Comparison of ENCODE assay signal across 9 mouse cellular contexts in the genomic region with DNA sequence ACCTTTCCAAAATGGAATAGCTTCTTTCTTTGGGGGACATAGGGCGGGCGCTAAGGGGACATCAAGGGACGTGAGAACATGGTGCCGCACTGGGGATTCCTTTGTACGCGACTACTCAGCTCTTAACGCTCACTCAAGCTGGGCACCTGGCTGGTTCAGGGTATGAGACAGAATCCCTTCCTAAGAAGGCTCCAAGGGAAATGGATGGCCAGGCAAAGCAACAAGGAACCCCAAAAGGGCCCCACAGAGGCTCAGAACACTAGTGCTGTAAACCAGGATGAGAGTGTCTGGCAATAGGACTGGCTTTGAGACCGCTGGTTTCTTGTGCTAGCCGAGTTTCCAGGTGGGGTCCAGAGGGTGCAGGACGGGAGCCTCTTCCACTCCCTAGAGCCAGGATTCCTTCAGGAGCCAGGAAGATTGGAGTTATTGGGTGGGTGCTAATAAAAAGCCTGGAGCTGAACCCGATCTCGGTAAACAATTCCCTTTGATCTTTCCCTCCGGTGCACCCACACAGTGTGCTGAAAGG. TPM values are rescaled to one million over a fixed set of nuclear protein-coding genes. Genes with fewer than 3 reads are reported as not detected.
DNase-seq lines count a peak whose midpoint lies in the region; ATAC-seq and TF ChIP-seq lines count a peak whose summit lies in the region.
"Had no signal": no experiment of that assay in that cellular context is flagged by ENCODE, and none has a peak within 500 bp of the region (broad histone marks: within the 10 kb centered on the region; RNA-seq: fewer than 3 reads in every experiment).

No protein-coding gene starts in this region.

- peaks cover 13% of the 10 kb centered on the region for H3K4me1 ChIP-seq in heart, embryonic 13.5 days
- H3K4me1 ChIP-seq in MEL (ENCODE audit: control insufficient read depth in 1 of 2, insufficient read depth in 2 of 2, low read length in 2 of 2), result peaks cover 10 to 26% of the 10 kb centered on the region in 2 experiments
- peaks cover 18% of the 10 kb centered on the region for H3K4me1 ChIP-seq in hindbrain, embryonic 10.5 days (replicated peaks)
- peaks cover 22% of the 10 kb centered on the region for H3K4me1 ChIP-seq in midbrain, embryonic 10.5 days

- WGBS in heart, embryonic 13.5 days, result 21% methylated on average over 13 of the region's 13 CpGs
- WGBS in hindbrain, embryonic 10.5 days, result 21% methylated on average over 13 of the region's 13 CpGs
- 24% methylated on average over 13 of the region's 13 CpGs for WGBS in midbrain, embryonic 10.5 days

- DNase-seq in heart, adult 11 months, result no peak
- DNase-seq in MEL (ENCODE audit: low read depth, low spot score), result no peak
- no peak for DNase-seq in hindbrain, embryonic 10.5 days (ENCODE audit: low spot score)
- DNase-seq in midbrain, embryonic 10.5 days (ENCODE audit: low spot score), result peak; percentile 43
- no peak for DNase-seq in frontal cortex, adult 2 months (ENCODE audit: extremely low spot score in 1 of 2, low spot score in 1 of 2)
- no peak for DNase-seq in layer of hippocampus, adult 18-20 months (ENCODE audit: low spot score in 2 of 2)
- no peak for DNase-seq in adrenal gland, postnatal 10 days

- no peak overlapping the region for H3K27ac ChIP-seq in heart, embryonic 13.5 days (replicated peaks)
- H3K27ac ChIP-seq in MEL (ENCODE audit: control insufficient read depth, low read depth, low read length), result peak overlapping the region; percentile 4; the same call in 1 of the 2 replicates
- H3K27ac ChIP-seq in hindbrain, embryonic 10.5 days, result peak overlapping the region; percentile 86
- H3K27ac ChIP-seq in midbrain, embryonic 10.5 days (replicated peaks), result peak overlapping the region; percentile 83

- TF ChIP-seq CTCF in MEL (IDR thresholded peaks at IDR 0.05 in 2 of 3, conservative IDR thresholded peaks at IDR 0.05 in 1 of 3; ENCODE audit: control insufficient read depth in 1 of 3, insufficient read depth in 1 of 3, low read depth in 2 of 3, low read length in 3 of 3, poor library complexity in 1 of 3, severe bottlenecking in 1 of 3), result no peak

- H3K27me3 ChIP-seq in heart, embryonic 13.5 days (replicated peaks), result peaks cover 31% of the 10 kb centered on the region
- H3K27me3 ChIP-seq in MEL (ENCODE audit: control insufficient read depth in 1 of 2, insufficient read depth in 2 of 2, low read length in 2 of 2), result no peaks in the 10 kb centered on the region
- peaks cover 35% of the 10 kb centered on the region for H3K27me3 ChIP-seq in hindbrain, embryonic 10.5 days (ENCODE audit: insufficient read depth, poor library complexity, severe bottlenecking)
- H3K27me3 ChIP-seq in midbrain, embryonic 10.5 days (ENCODE audit: low read depth, poor library complexity, severe bottlenecking), result peaks cover 32% of the 10 kb centered on the region

- H3K4me2 ChIP-seq in heart, embryonic 13.5 days, result peak overlapping the region; percentile 92

- no peaks in the 10 kb centered on the region for H3K36me3 ChIP-seq in heart, embryonic 13.5 days
- H3K36me3 ChIP-seq in MEL (ENCODE audit: control insufficient read depth in 1 of 2, insufficient read depth in 2 of 2, low read length in 2 of 2), result peaks cover 0 to 19% of the 10 kb centered on the region in 2 experiments; a peak in 2 of 4 replicates
- no peaks in the 10 kb centered on the region for H3K36me3 ChIP-seq in hindbrain, embryonic 10.5 days
- H3K36me3 ChIP-seq in midbrain, embryonic 10.5 days, result no peaks in the 10 kb centered on the region

- H3K79me2 ChIP-seq in MEL (ENCODE audit: control insufficient read depth, insufficient read depth, low read length, poor library complexity), result no peaks in the 10 kb centered on the region; the same call in 1 of the 2 replicates

- no peak for TF ChIP-seq POLR2A in MEL (IDR thresholded peaks at IDR 0.05; ENCODE audit: control insufficient read depth in 1 of 2, insufficient read depth in 1 of 2, low read depth in 1 of 2, low read length in 2 of 2, poor library complexity in 1 of 2)

- TF ChIP-seq EP300 in MEL (IDR thresholded peaks at IDR 0.05; ENCODE audit: low read depth in 1 of 2, low read length in 2 of 2), result no peak

- peak overlapping the region; percentile 57 for H3K4me3 ChIP-seq in heart, embryonic 13.5 days
- peak overlapping the region; percentile 59 to 73 for H3K4me3 ChIP-seq in MEL (ENCODE audit: control insufficient read depth in 1 of 2, insufficient read depth in 1 of 2, low read depth in 2 of 2, low read length in 2 of 2)
- H3K4me3 ChIP-seq in hindbrain, embryonic 10.5 days, result peak overlapping the region; percentile 60
- peak overlapping the region; percentile 63 for H3K4me3 ChIP-seq in midbrain, embryonic 10.5 days

- no peak for TF ChIP-seq RAD21 in MEL (IDR thresholded peaks at IDR 0.05; ENCODE audit: low read depth, low read length)

- no peaks in the 10 kb centered on the region for H3K9me3 ChIP-seq in heart, embryonic 13.5 days
- no peaks in the 10 kb centered on the region for H3K9me3 ChIP-seq in MEL (replicated peaks; ENCODE audit: insufficient read depth, low read length)
- no peaks in the 10 kb centered on the region for H3K9me3 ChIP-seq in hindbrain, embryonic 10.5 days
- no peaks in the 10 kb centered on the region for H3K9me3 ChIP-seq in midbrain, embryonic 10.5 days (replicated peaks)

- no peak for ATAC-seq in heart, embryonic 13.5 days (ENCODE audit: extremely low read depth, insufficient number of reproducible peaks, low FRiP score, low TSS enrichment)

- H3K9ac ChIP-seq in heart, embryonic 13.5 days, result peak overlapping the region; percentile 78
- H3K9ac ChIP-seq in MEL (ENCODE audit: control insufficient read depth, low read depth, low read length, poor library complexity, severe bottlenecking), result peak overlapping the region; percentile 66

TF ChIP-seq in MEL, 35 proteins besides CTCF, POLR2A, EP300 and RAD21 (continues in another document):
- TF ChIP-seq E2F4 (IDR thresholded peaks at IDR 0.05; ENCODE audit: borderline replicate concordance, low read depth, low read length) (no peak), MAX (IDR thresholded peaks at IDR 0.05; ENCODE audit: low read length) (no peak), NRF1 (IDR thresholded peaks at IDR 0.05; ENCODE audit: insufficient read depth, low read depth, low read length, poor library complexity, severe bottlenecking) (no peak), SIN3A (IDR thresholded peaks at IDR 0.05; ENCODE audit: low read length) (no peak)

RNA-seq across cellular contexts. Expression of gene Apoa1, which starts 2.1 kb away (rescaled TPM):
- polyA plus RNA-seq in heart, embryonic 13.5 days (2015; fragmentation: Nextera tagmentation; extraction: Ambion mirVana), result 11.2 and 68.6 TPM in 2 replicates
- total RNA-seq in MEL (2012; rRNA removed), result 1.8 and 4.0 TPM in 2 replicates
- 10 to 100 TPM in 1 of 2 experiments, not detected in 1; 16.1 TPM for polyA plus RNA-seq in MEL (2012; ENCODE audit: insufficient read depth in 1 of 2, insufficient read length in 2 of 2, low read depth in 1 of 2, low replicate concordance in 2 of 2, missing spikeins in 1 of 2)
- 0.75 and 0.88 TPM in 2 replicates for polyA plus RNA-seq in hindbrain, embryonic 10.5 days (2016; fragmentation: Nextera tagmentation; extraction: Ambion mirVana)
- polyA plus RNA-seq in midbrain, embryonic 10.5 days (2016; fragmentation: Nextera tagmentation; extraction: Ambion mirVana), result 0.65 and 1.2 TPM in 2 replicates
- polyA plus RNA-seq in frontal cortex, adult 2 months (2012; rRNA removed), result 2.4 and 4.1 TPM in 2 replicates
- total RNA-seq in layer of hippocampus, adult 18-20 months (2021), result 1 to 10 TPM in 1 of 2 experiments, under 1 TPM in 1; 0.32 to 1.1 TPM
- total RNA-seq in adrenal gland, postnatal 10 days (2021), result 1,000 to 10,000 TPM; 1,779 to 4,788 TPM
- total RNA-seq: gastrocnemius, postnatal 25 days had no signal

RNA-seq across cellular contexts. Expression of gene Apoc3, which starts 4.9 kb away (rescaled TPM):
- not detected in 2 replicates for polyA plus RNA-seq in heart, embryonic 13.5 days (2015; fragmentation: Nextera tagmentation; extraction: Ambion mirVana)
- not detected in 2 replicates for total RNA-seq in MEL (2012; rRNA removed)
- not detected for polyA plus RNA-seq in MEL (2012; ENCODE audit: insufficient read depth in 1 of 2, insufficient read length in 2 of 2, low read depth in 1 of 2, low replicate concordance in 2 of 2, missing spikeins in 1 of 2)
- polyA plus RNA-seq in hindbrain, embryonic 10.5 days (2016; fragmentation: Nextera tagmentation; extraction: Ambion mirVana), result not detected in 2 replicates
- polyA plus RNA-seq in midbrain, embryonic 10.5 days (2016; fragmentation: Nextera tagmentation; extraction: Ambion mirVana), result not detected in 2 replicates
- 0.38 and 0.90 TPM in 2 replicates for polyA plus RNA-seq in frontal cortex, adult 2 months (2012; rRNA removed)
- 1 to 10 TPM in 1 of 2 experiments, under 1 TPM in 1; 0.84 to 1.2 TPM for total RNA-seq in layer of hippocampus, adult 18-20 months (2021)
- 10 to 100 TPM; 25.1 to 63.1 TPM for total RNA-seq in adrenal gland, postnatal 10 days (2021)

RNA-seq across cellular contexts. Expression of gene Apoa4, which starts 10.0 kb away (rescaled TPM):
- not detected in 2 replicates for polyA plus RNA-seq in heart, embryonic 13.5 days (2015; fragmentation: Nextera tagmentation; extraction: Ambion mirVana)
- not detected in 2 replicates for total RNA-seq in MEL (2012; rRNA removed)
- polyA plus RNA-seq in MEL (2012; ENCODE audit: insufficient read depth in 1 of 2, insufficient read length in 2 of 2, low read depth in 1 of 2, low replicate concordance in 2 of 2, missing spikeins in 1 of 2), result not detected
- not detected in 2 replicates for polyA plus RNA-seq in hindbrain, embryonic 10.5 days (2016; fragmentation: Nextera tagmentation; extraction: Ambion mirVana)
- not detected in 2 replicates for polyA plus RNA-seq in midbrain, embryonic 10.5 days (2016; fragmentation: Nextera tagmentation; extraction: Ambion mirVana)
- polyA plus RNA-seq in frontal cortex, adult 2 months (2012; rRNA removed), result 0.26 and 0.76 TPM in 2 replicates
- not detected for total RNA-seq in layer of hippocampus, adult 18-20 months (2021)
- 1 to 10 TPM; 2.9 to 8.5 TPM for total RNA-seq in adrenal gland, postnatal 10 days (2021)
- total RNA-seq: gastrocnemius, postnatal 25 days had no signal

RNA-seq across cellular contexts. Expression of gene Apoa5, which starts 37.9 kb away (rescaled TPM):
- polyA plus RNA-seq in heart, embryonic 13.5 days (2015; fragmentation: Nextera tagmentation; extraction: Ambion mirVana), result not detected in 2 replicates
- total RNA-seq in MEL (2012; rRNA removed), result not detected in 2 replicates
- under 1 TPM in 1 of 2 experiments, not detected in 1; 0.04 TPM for polyA plus RNA-seq in MEL (2012; ENCODE audit: insufficient read depth in 1 of 2, insufficient read length in 2 of 2, low read depth in 1 of 2, low replicate concordance in 2 of 2, missing spikeins in 1 of 2)
- 0.24 and 0.43 TPM in 2 replicates for polyA plus RNA-seq in hindbrain, embryonic 10.5 days (2016; fragmentation: Nextera tagmentation; extraction: Ambion mirVana)
- polyA plus RNA-seq in midbrain, embryonic 10.5 days (2016; fragmentation: Nextera tagmentation; extraction: Ambion mirVana), result not detected in 2 replicates
- not detected in 2 replicates for polyA plus RNA-seq in frontal cortex, adult 2 months (2012; rRNA removed)
- total RNA-seq in layer of hippocampus, adult 18-20 months (2021), result not detected
- 10 to 100 TPM; 31.4 to 92.9 TPM for total RNA-seq in adrenal gland, postnatal 10 days (2021)
- total RNA-seq: gastrocnemius, postnatal 25 days had no signal

RNA-seq across cellular contexts. Expression of gene Zpr1, which starts 42.4 kb away (rescaled TPM):
- polyA plus RNA-seq in heart, embryonic 13.5 days (2015; fragmentation: Nextera tagmentation; extraction: Ambion mirVana), result 33.4 and 36.2 TPM in 2 replicates
- total RNA-seq in MEL (2012; rRNA removed), result 87.0 and 99.7 TPM in 2 replicates
- 100 to 1,000 TPM in 1 of 2 experiments, not detected in 1; 171 TPM for polyA plus RNA-seq in MEL (2012; ENCODE audit: insufficient read depth in 1 of 2, insufficient read length in 2 of 2, low read depth in 1 of 2, low replicate concordance in 2 of 2, missing spikeins in 1 of 2)
- 64.2 and 75.9 TPM in 2 replicates for polyA plus RNA-seq in hindbrain, embryonic 10.5 days (2016; fragmentation: Nextera tagmentation; extraction: Ambion mirVana)
- 62.6 and 69.2 TPM in 2 replicates for polyA plus RNA-seq in midbrain, embryonic 10.5 days (2016; fragmentation: Nextera tagmentation; extraction: Ambion mirVana)
- polyA plus RNA-seq in frontal cortex, adult 2 months (2012; rRNA removed), result 38.3 and 41.7 TPM in 2 replicates
- total RNA-seq in layer of hippocampus, adult 18-20 months (2021), result 10 to 100 TPM; 35.8 to 39.5 TPM
- total RNA-seq in adrenal gland, postnatal 10 days (2021), result 10 to 100 TPM; 28.9 to 35.5 TPM
